Mouse (Mus musculus): ENCODE data around the gene Ankrd33b. TPM values are rescaled to one million over a fixed set of nuclear protein-coding genes. Genes with fewer than 3 reads are reported as not detected.

Ankrd33b gene
- polyA plus RNA-seq, 1 experiment from 2014 or later = 0.69 TPM

DNA sequence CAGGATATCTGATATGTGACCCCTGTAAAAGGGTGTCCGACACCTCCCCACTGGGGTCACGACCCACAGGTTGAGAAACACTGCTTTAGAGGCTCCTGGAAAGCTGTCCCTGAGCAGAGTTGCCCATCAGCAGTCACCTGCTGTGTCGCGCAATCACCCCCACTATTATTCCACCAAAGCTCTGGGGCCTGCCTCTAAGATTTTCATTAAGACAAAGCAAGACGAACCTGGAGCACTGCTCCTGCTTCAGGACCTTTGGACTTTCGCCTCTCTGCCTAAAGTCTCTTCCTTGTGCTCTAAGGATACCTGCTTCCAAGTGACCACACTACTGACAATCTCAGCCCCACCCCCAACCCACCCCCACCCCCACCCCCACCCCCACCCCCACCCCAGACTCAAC, 3.1 kb downstream of the Ankrd33b start:
- H3K27me3 ChIP-seq (ENCODE audit: control insufficient read depth, insufficient read depth, low read depth, low read length) = peaks cover 26% of the 10 kb centered on the region
- no peak overlapping the region for H3K9ac ChIP-seq (ENCODE audit: low read depth, low read length)
- no peak overlapping the region for H3K4me3 ChIP-seq (ENCODE audit: low read depth, low read length)
- no peaks in the 10 kb centered on the region for H3K36me3 ChIP-seq (ENCODE audit: control insufficient read depth, insufficient read depth, low read length)
- 61% methylated on average over 6 of the region's 6 CpGs for WGBS
- H3K27ac ChIP-seq (ENCODE audit: low read length) = no peak overlapping the region
- no peaks in the 10 kb centered on the region for H3K9me3 ChIP-seq (replicated peaks; ENCODE audit: control insufficient read depth, low read length, poor library complexity, severe bottlenecking)
- ATAC-seq = no peak
- no peak overlapping the region for H3K4me2 ChIP-seq (ENCODE audit: low read length)
- peaks cover 21% of the 10 kb centered on the region for H3K4me1 ChIP-seq (ENCODE audit: control insufficient read depth, insufficient read depth, low read length)

DNA sequence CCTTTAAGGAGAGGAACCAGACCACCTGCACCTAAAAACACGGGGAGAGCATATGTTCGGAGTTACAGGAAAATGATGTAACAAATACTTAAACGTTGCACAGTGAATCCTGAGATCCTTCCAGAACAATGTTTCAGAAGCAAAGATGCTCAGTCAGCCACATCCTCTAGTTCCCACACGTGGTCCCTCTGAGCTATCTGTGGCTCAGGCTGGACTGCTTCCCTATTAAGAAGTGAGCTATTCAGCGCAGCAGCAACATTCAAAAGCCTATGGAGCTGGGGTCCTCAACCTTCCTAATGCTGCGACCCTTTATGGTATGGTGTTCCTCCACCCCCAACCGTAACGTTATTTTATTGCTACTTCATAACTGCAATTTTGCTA, 3.6 kb downstream of the Ankrd33b start:
- Histone ChIP-seq H3K27ac (ENCODE audit: low read length) (no peak overlapping the region), H3K27me3 (ENCODE audit: control insufficient read depth, insufficient read depth, low read depth, low read length) (peaks cover 23% of the 10 kb centered on the region), H3K9me3 (replicated peaks; ENCODE audit: control insufficient read depth, low read length, poor library complexity, severe bottlenecking) (no peaks in the 10 kb centered on the region), H3K9ac (ENCODE audit: low read depth, low read length) (no peak overlapping the region), H3K4me1 (ENCODE audit: control insufficient read depth, insufficient read depth, low read length) (peaks cover 21% of the 10 kb centered on the region), H3K36me3 (ENCODE audit: control insufficient read depth, insufficient read depth, low read length) (no peaks in the 10 kb centered on the region), H3K4me2 (ENCODE audit: low read length) (no peak overlapping the region), H3K4me3 (ENCODE audit: low read depth, low read length) (no peak overlapping the region)
- no peak for ATAC-seq
- WGBS = 68% methylated on average over 8 of the region's 8 CpGs

GRCm38 (mm10) chr15:31363241-31363980, 4.1 kb downstream of the Ankrd33b start:
- 87% methylated on average over 13 of the region's 13 CpGs for WGBS
- ATAC-seq = no peak
- Histone ChIP-seq H3K27ac (ENCODE audit: low read length) (no peak overlapping the region), H3K9me3 (replicated peaks; ENCODE audit: control insufficient read depth, low read length, poor library complexity, severe bottlenecking) (no peaks in the 10 kb centered on the region), H3K4me3 (ENCODE audit: low read depth, low read length) (no peak overlapping the region), H3K4me2 (ENCODE audit: low read length) (no peak overlapping the region), H3K27me3 (ENCODE audit: control insufficient read depth, insufficient read depth, low read depth, low read length) (peaks cover 18% of the 10 kb centered on the region), H3K4me1 (ENCODE audit: control insufficient read depth, insufficient read depth, low read length) (peaks cover 21% of the 10 kb centered on the region), H3K36me3 (ENCODE audit: control insufficient read depth, insufficient read depth, low read length) (no peaks in the 10 kb centered on the region), H3K9ac (ENCODE audit: low read depth, low read length) (no peak overlapping the region)

GRCm38 (mm10) chr15:31361259-31361853, 6.2 kb downstream of the Ankrd33b start:
- Histone ChIP-seq H3K36me3 (ENCODE audit: control insufficient read depth, insufficient read depth, low read length) (no peaks in the 10 kb centered on the region), H3K9ac (ENCODE audit: low read depth, low read length) (no peak overlapping the region), H3K9me3 (replicated peaks; ENCODE audit: control insufficient read depth, low read length, poor library complexity, severe bottlenecking) (no peaks in the 10 kb centered on the region), H3K4me1 (ENCODE audit: control insufficient read depth, insufficient read depth, low read length) (peaks cover 6% of the 10 kb centered on the region), H3K4me2 (ENCODE audit: low read length) (no peak overlapping the region), H3K27ac (ENCODE audit: low read length) (no peak overlapping the region), H3K4me3 (ENCODE audit: low read depth, low read length) (no peak overlapping the region), H3K27me3 (ENCODE audit: control insufficient read depth, insufficient read depth, low read depth, low read length) (peaks cover 12% of the 10 kb centered on the region)
- 87% methylated on average over 9 of the region's 9 CpGs for WGBS
- ATAC-seq = no peak

- no peak overlapping the region for H3K4me3 ChIP-seq (ENCODE audit: low read depth, low read length)
- no peaks in the 10 kb centered on the region for H3K4me1 ChIP-seq (ENCODE audit: control insufficient read depth, insufficient read depth, low read length)
- no peak for ATAC-seq
- no peaks in the 10 kb centered on the region for H3K36me3 ChIP-seq (ENCODE audit: control insufficient read depth, insufficient read depth, low read length)
- 82% methylated on average over 6 of the region's 6 CpGs for WGBS
- H3K9ac ChIP-seq (ENCODE audit: low read depth, low read length) = no peak overlapping the region
- no peak overlapping the region for H3K27ac ChIP-seq (ENCODE audit: low read length)
- no peaks in the 10 kb centered on the region for H3K9me3 ChIP-seq (replicated peaks; ENCODE audit: control insufficient read depth, low read length, poor library complexity, severe bottlenecking)
- H3K27me3 ChIP-seq (ENCODE audit: control insufficient read depth, insufficient read depth, low read depth, low read length) = peaks cover 12% of the 10 kb centered on the region
- H3K4me2 ChIP-seq (ENCODE audit: low read length) = no peak overlapping the region
Observed at GRCm38 (mm10) chr15:31360593-31360992, 6.9 kb downstream of the Ankrd33b start.

DNA sequence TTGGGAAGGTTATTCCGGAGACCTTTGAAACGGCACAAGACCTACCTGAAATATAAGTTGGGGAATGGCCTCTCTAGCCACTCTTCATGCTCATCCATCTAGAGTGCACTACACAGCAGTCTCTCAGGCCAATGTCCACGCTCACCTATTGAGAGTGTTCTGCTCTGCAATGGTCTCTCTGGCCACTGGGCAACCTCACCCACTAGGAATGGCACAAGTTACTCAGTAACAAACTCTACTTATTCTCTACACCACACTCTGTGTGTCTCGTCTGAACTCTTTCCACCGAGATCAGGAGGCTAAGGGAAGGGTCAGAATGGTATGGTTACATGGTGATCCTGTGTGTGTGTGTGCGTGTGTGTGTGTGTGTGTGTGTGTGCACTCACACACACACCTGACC, 7.7 kb downstream of the Ankrd33b start:
- no peak overlapping the region for H3K27ac ChIP-seq (ENCODE audit: low read length)
- H3K4me3 ChIP-seq (ENCODE audit: low read depth, low read length) = no peak overlapping the region
- 92% methylated on average over 6 of the region's 6 CpGs for WGBS
- H3K36me3 ChIP-seq (ENCODE audit: control insufficient read depth, insufficient read depth, low read length) = no peaks in the 10 kb centered on the region
- no peaks in the 10 kb centered on the region for H3K9me3 ChIP-seq (replicated peaks; ENCODE audit: control insufficient read depth, low read length, poor library complexity, severe bottlenecking)
- ATAC-seq = no peak
- H3K9ac ChIP-seq (ENCODE audit: low read depth, low read length) = no peak overlapping the region
- no peak overlapping the region for H3K4me2 ChIP-seq (ENCODE audit: low read length)
- H3K27me3 ChIP-seq (ENCODE audit: control insufficient read depth, insufficient read depth, low read depth, low read length) = peaks cover 5% of the 10 kb centered on the region
- no peaks in the 10 kb centered on the region for H3K4me1 ChIP-seq (ENCODE audit: control insufficient read depth, insufficient read depth, low read length)

DNA sequence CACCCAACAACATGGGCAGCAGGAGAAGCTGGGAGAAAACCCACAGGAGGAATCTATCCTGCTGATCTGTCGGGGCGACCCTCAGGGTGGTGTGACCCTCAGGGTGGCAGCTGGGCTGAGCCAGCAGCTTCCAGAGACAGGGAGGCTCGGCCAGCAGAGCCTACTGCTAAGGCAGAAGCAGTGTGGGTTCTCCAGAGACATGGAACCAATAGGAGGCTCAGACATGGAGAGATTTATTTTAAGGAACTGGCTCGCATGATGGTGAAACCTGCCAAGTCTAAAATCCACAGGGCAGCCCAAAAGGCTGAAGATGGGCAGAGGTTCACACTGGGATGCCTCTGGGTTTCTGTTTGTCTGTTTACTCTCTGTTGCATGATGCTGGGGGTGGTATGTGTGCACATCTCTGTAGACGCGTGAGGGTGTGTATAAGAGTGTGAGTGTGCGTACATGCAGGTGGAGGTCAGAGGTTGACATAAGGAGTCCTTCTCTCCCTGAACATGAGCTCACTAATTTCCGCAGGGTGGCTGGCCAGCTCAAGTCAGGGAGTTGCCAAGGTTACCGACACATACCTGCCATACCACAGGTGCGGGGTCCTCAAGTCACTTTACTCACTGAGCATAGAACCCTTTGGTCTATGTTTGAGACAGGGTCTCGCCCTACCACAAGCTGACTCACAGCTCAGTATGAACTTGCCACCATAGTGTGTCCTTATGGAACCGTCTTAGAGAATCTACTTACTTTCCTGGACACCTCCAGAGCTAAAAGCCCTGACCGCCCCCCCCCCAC, 14.8 kb downstream of the Ankrd33b start:
- H3K27me3 ChIP-seq (ENCODE audit: control insufficient read depth, insufficient read depth, low read depth, low read length) = no peaks in the 10 kb centered on the region
- no peaks in the 10 kb centered on the region for H3K4me1 ChIP-seq (ENCODE audit: control insufficient read depth, insufficient read depth, low read length)
- ATAC-seq = no peak; the same call in 1 of the 2 replicates
- no peak overlapping the region for H3K4me2 ChIP-seq (ENCODE audit: low read length)
- H3K36me3 ChIP-seq (ENCODE audit: control insufficient read depth, insufficient read depth, low read length) = no peaks in the 10 kb centered on the region
- no peak overlapping the region for H3K9ac ChIP-seq (ENCODE audit: low read depth, low read length)
- WGBS = 89% methylated on average over 13 of the region's 13 CpGs
- H3K27ac ChIP-seq (ENCODE audit: low read length) = no peak overlapping the region
- H3K4me3 ChIP-seq (ENCODE audit: low read depth, low read length) = no peak overlapping the region
- no peaks in the 10 kb centered on the region for H3K9me3 ChIP-seq (replicated peaks; ENCODE audit: control insufficient read depth, low read length, poor library complexity, severe bottlenecking)

- H3K9me3 ChIP-seq (replicated peaks; ENCODE audit: control insufficient read depth, low read length, poor library complexity, severe bottlenecking) = no peaks in the 10 kb centered on the region
- WGBS = 81% methylated on average over 7 of the region's 7 CpGs
Observed at GRCm38 (mm10) chr15:31349810-31350341, 17.6 kb downstream of the Ankrd33b start.

GRCm38 (mm10) chr15:31349046-31349445, 18.5 kb downstream of the Ankrd33b start:
- no peak overlapping the region for H3K4me3 ChIP-seq (ENCODE audit: low read depth, low read length)
- H3K27me3 ChIP-seq (ENCODE audit: control insufficient read depth, insufficient read depth, low read depth, low read length) = no peaks in the 10 kb centered on the region
- H3K9me3 ChIP-seq (replicated peaks; ENCODE audit: control insufficient read depth, low read length, poor library complexity, severe bottlenecking) = no peaks in the 10 kb centered on the region
- ATAC-seq = no peak
- H3K4me2 ChIP-seq (ENCODE audit: low read length) = no peak overlapping the region
- H3K27ac ChIP-seq (ENCODE audit: low read length) = no peak overlapping the region
- no peaks in the 10 kb centered on the region for H3K4me1 ChIP-seq (ENCODE audit: control insufficient read depth, insufficient read depth, low read length)
- no peaks in the 10 kb centered on the region for H3K36me3 ChIP-seq (ENCODE audit: control insufficient read depth, insufficient read depth, low read length)
- no peak overlapping the region for H3K9ac ChIP-seq (ENCODE audit: low read depth, low read length)
- 92% methylated on average over 5 of the region's 5 CpGs for WGBS

More at GRCm38 (mm10) chr15:31349810-31350341, 17.6 kb downstream of the Ankrd33b start:
- Histone ChIP-seq H3K4me2 (ENCODE audit: low read length) (no peak overlapping the region), H3K27ac (ENCODE audit: low read length) (no peak overlapping the region), H3K4me3 (ENCODE audit: low read depth, low read length) (no peak overlapping the region), H3K36me3 (ENCODE audit: control insufficient read depth, insufficient read depth, low read length) (no peaks in the 10 kb centered on the region), H3K27me3 (ENCODE audit: control insufficient read depth, insufficient read depth, low read depth, low read length) (no peaks in the 10 kb centered on the region), H3K9ac (ENCODE audit: low read depth, low read length) (no peak overlapping the region), H3K4me1 (ENCODE audit: control insufficient read depth, insufficient read depth, low read length) (no peaks in the 10 kb centered on the region)
- ATAC-seq = no peak
